Mouse (Mus musculus) G1E (cell line): ENCODE measurements at regions not wholly inside any gene's neighbourhood (a gene's known extent, or its start where the extent isn't known, plus 50 kb on each side); places are given as distances from the start of the nearest gene placed in this dataset.

ENCODE experiments used
- CTCF ChIP-seq: IDR thresholded peaks from 2 replicates; pipeline ENCODE4 v1.5.1; 2012; ENCODE audit warnings: low read depth, low read length, inconsistent platforms, mixed read lengths
- GATA1 ChIP-seq: IDR thresholded peaks from 2 replicates; pipeline ENCODE4 v1.6.1; 2012; ENCODE audit warnings: borderline replicate concordance, low read length, inconsistent platforms, mixed read lengths
- GATA2 ChIP-seq: IDR thresholded peaks from 2 replicates; pipeline ENCODE4 v1.6.1; 2012; ENCODE audit warnings: low read depth, low read length, inconsistent platforms, borderline replicate concordance

- TF ChIP-seq CTCF = no peak
- TF ChIP-seq GATA1 = no peak
- no peak for TF ChIP-seq GATA2
These were observed 51.9 kb upstream of the Mboat1 start for GRCm38 (mm10) chr13:30084386-30084785.
